Mouse (Mus musculus) neural tube, embryonic 11.5 days (tissue): Measurements from ENCODE around the gene Fam110a. TPM values are rescaled to one million over a fixed set of nuclear protein-coding genes. Genes with fewer than 3 reads are reported as not detected.

ENCODE experiments used
- ATAC-seq: fragments of 200-750 bp; cut with Nextera tagmentation; 2 replicates; pipeline ENCODE4 v1.8.0; 2017; ENCODE audit warnings: moderate number of reproducible peaks, mild to moderate bottlenecking, moderate TSS enrichment, moderate library complexity; ENCODE audit not compliant: insufficient read depth, low FRiP score, low TSS enrichment
- DNase-seq: peaks from one replicate; pipeline ENCODE4 v3.0.0-alpha.2; 2015; ENCODE audit warnings: low spot score
- H3K27ac ChIP-seq: fragments of 300-500 bp; sonication (generic); 2 replicates; pipeline ENCODE4 v1.5.1; 2014; ENCODE audit warnings: low read depth, mild to moderate bottlenecking, low read length
- H3K27me3 ChIP-seq: fragments of 300-500 bp; sonication (generic); 2 replicates; pipeline ENCODE4 v1.6.1; 2014; ENCODE audit warnings: mild to moderate bottlenecking, low read length, mixed read lengths; ENCODE audit not compliant: control insufficient read depth, insufficient read depth
- H3K36me3 ChIP-seq: fragments of 300-500 bp; sonication (generic); 2 replicates; pipeline ENCODE4 v1.6.1; 2014; ENCODE audit warnings: mild to moderate bottlenecking, low read length, moderate library complexity, mixed read lengths; ENCODE audit not compliant: control insufficient read depth, insufficient read depth
- H3K4me1 ChIP-seq: fragments of 300-500 bp; sonication (generic); 2 replicates; pipeline ENCODE4 v1.6.1; 2014; ENCODE audit warnings: low read length, mixed read lengths; ENCODE audit not compliant: control insufficient read depth, insufficient read depth
- H3K4me2 ChIP-seq: fragments of 300-500 bp; sonication (generic); 2 replicates; pipeline ENCODE4 v1.6.1; 2014; ENCODE audit warnings: low read depth, mild to moderate bottlenecking, moderate library complexity
- H3K4me3 ChIP-seq: fragments of 300-500 bp; sonication (generic); 2 replicates; pipeline ENCODE4 v1.5.1; 2014; ENCODE audit warnings: low read depth, low read length
- H3K9ac ChIP-seq: fragments of 300-500 bp; sonication (generic); 2 replicates; pipeline ENCODE4 v1.6.1; 2014; ENCODE audit warnings: mild to moderate bottlenecking, low read length
- H3K9me3 ChIP-seq: fragments of 300-500 bp; sonication (generic); 2 replicates; pipeline ENCODE4 v1.6.1; 2016; ENCODE audit warnings: low read length; ENCODE audit not compliant: control insufficient read depth
- WGBS: fragments of 180-500 bp; shearing (Covaris S2); extraction: QIAGEN DNeasy Blood & Tissue Kit; methylation state at CpG from one replicate; pipeline ENCODE4 v1.1.7; 2014; 5-methylcytosine and 5-hydroxymethylcytosine counted together
- polyA plus RNA-seq: library from polyadenylated mRNA; unstranded; fragments of >200 nt; fragmentation: Nextera tagmentation; extraction: Ambion mirVana; gene quantifications from 2 replicates; pipeline ENCODE4 v1.2.1, GENCODE M21; 2014

Gene Fam110a
- polyA plus RNA-seq, 1 experiment from 2014 or later, result 92.9 TPM

GRCm38 (mm10) chr2:151990985-151991394, 11.0 kb upstream of the Fam110a start:
- no peaks in the 10 kb centered on the region for H3K9me3 ChIP-seq
- no peaks in the 10 kb centered on the region for H3K36me3 ChIP-seq
- no peak overlapping the region for H3K9ac ChIP-seq
- H3K27ac ChIP-seq, result no peak overlapping the region
- H3K4me2 ChIP-seq, result no peak overlapping the region
- H3K4me1 ChIP-seq, result no peaks in the 10 kb centered on the region
- ATAC-seq (peak; percentile 67), DNase-seq (peak; percentile 51)
- 23% methylated on average over 1 of the region's 1 CpGs for WGBS
- H3K4me3 ChIP-seq, result no peak overlapping the region
- no peaks in the 10 kb centered on the region for H3K27me3 ChIP-seq

- no peak overlapping the region for H3K27ac ChIP-seq
- no peak overlapping the region for H3K4me3 ChIP-seq
- H3K9ac ChIP-seq, result no peak overlapping the region
- no peak for ATAC-seq
- 84% methylated on average over 2 of the region's 2 CpGs for WGBS
- DNase-seq, result no peak
- no peaks in the 10 kb centered on the region for H3K27me3 ChIP-seq
- no peak overlapping the region for H3K4me2 ChIP-seq
- H3K9me3 ChIP-seq, result no peaks in the 10 kb centered on the region
- H3K36me3 ChIP-seq, result no peaks in the 10 kb centered on the region
- H3K4me1 ChIP-seq, result no peaks in the 10 kb centered on the region
Observed at GRCm38 (mm10) chr2:151988978-151989377, 9.0 kb upstream of the Fam110a start.

GRCm38 (mm10) chr2:151986958-151987357, 6.9 kb upstream of the Fam110a start:
- Histone ChIP-seq H3K27me3 (no peaks in the 10 kb centered on the region), H3K36me3 (no peaks in the 10 kb centered on the region), H3K9me3 (no peaks in the 10 kb centered on the region), H3K4me1 (no peaks in the 10 kb centered on the region), H3K27ac (no peak overlapping the region), H3K4me3 (no peak overlapping the region), H3K4me2 (no peak overlapping the region), H3K9ac (no peak overlapping the region)
- no peak for DNase-seq
- 86% methylated on average over 8 of the region's 8 CpGs for WGBS
- ATAC-seq, result no peak

GRCm38 (mm10) chr2:151985426-151986172, 5.6 kb upstream of the Fam110a start:
- ATAC-seq, result no peak
- Histone ChIP-seq H3K9me3 (no peaks in the 10 kb centered on the region), H3K9ac (no peak overlapping the region), H3K4me1 (peaks cover 2% of the 10 kb centered on the region), H3K27ac (no peak overlapping the region), H3K36me3 (no peaks in the 10 kb centered on the region), H3K4me3 (no peak overlapping the region), H3K4me2 (no peak overlapping the region), H3K27me3 (no peaks in the 10 kb centered on the region)
- 68% methylated on average over 7 of the region's 7 CpGs for WGBS
- DNase-seq, result no peak

GRCm38 (mm10) chr2:151984019-151984418, 4.0 kb upstream of the Fam110a start:
- Histone ChIP-seq H3K4me1 (peaks cover 12% of the 10 kb centered on the region), H3K4me2 (no peak overlapping the region), H3K27ac (no peak overlapping the region), H3K4me3 (no peak overlapping the region), H3K36me3 (no peaks in the 10 kb centered on the region), H3K27me3 (no peaks in the 10 kb centered on the region), H3K9me3 (no peaks in the 10 kb centered on the region), H3K9ac (no peak overlapping the region)
- ATAC-seq (no peak), DNase-seq (no peak)
- 69% methylated on average over 9 of the region's 9 CpGs for WGBS

- H3K27ac ChIP-seq, result no peak overlapping the region
- H3K9me3 ChIP-seq, result no peaks in the 10 kb centered on the region
- H3K9ac ChIP-seq, result no peak overlapping the region
- DNase-seq (no peak), ATAC-seq (no peak)
- no peak overlapping the region for H3K4me3 ChIP-seq
- H3K36me3 ChIP-seq, result no peaks in the 10 kb centered on the region
- H3K4me1 ChIP-seq, result peaks cover 25% of the 10 kb centered on the region
- H3K4me2 ChIP-seq, result no peak overlapping the region
- H3K27me3 ChIP-seq, result no peaks in the 10 kb centered on the region
Observed at GRCm38 (mm10) chr2:151982476-151982875, 2.5 kb upstream of the Fam110a start.

- H3K36me3 ChIP-seq, result no peaks in the 10 kb centered on the region
- no peak overlapping the region for H3K4me2 ChIP-seq
- no peak overlapping the region for H3K4me3 ChIP-seq
- H3K9ac ChIP-seq, result no peak overlapping the region
- DNase-seq (no peak), ATAC-seq (no peak)
- H3K4me1 ChIP-seq, result peaks cover 25% of the 10 kb centered on the region
- no peaks in the 10 kb centered on the region for H3K9me3 ChIP-seq
- 74% methylated on average over 6 of the region's 6 CpGs for WGBS
- no peaks in the 10 kb centered on the region for H3K27me3 ChIP-seq
- H3K27ac ChIP-seq, result 0 out of 2 replicates have a peak overlapping the region, but pooled peaks have one; percentile 20
Observed at GRCm38 (mm10) chr2:151981268-151981667, 1.2 kb upstream of the Fam110a start.

GRCm38 (mm10) chr2:151980355-151980693, 305 bp upstream of the Fam110a start:
- 31% methylated on average over 3 of the region's 3 CpGs for WGBS
- H3K4me3 ChIP-seq, result peak overlapping the region; percentile 68
- H3K27ac ChIP-seq, result peak overlapping the region; percentile 72
- ATAC-seq (peak; percentile 56), DNase-seq (no peak)
- peak overlapping the region; percentile 80 for H3K4me2 ChIP-seq
- H3K4me1 ChIP-seq, result peaks cover 25% of the 10 kb centered on the region
- no peaks in the 10 kb centered on the region for H3K9me3 ChIP-seq
- no peaks in the 10 kb centered on the region for H3K27me3 ChIP-seq
- H3K9ac ChIP-seq, result no peak overlapping the region; the same call in none of the 2 replicates
- no peaks in the 10 kb centered on the region for H3K36me3 ChIP-seq

- ATAC-seq, result no peak
- DNase-seq, result no peak
- H3K27me3 ChIP-seq, result no peaks in the 10 kb centered on the region
- peak overlapping the region; percentile 68; the same call in 1 of the 2 replicates for H3K4me3 ChIP-seq
- H3K27ac ChIP-seq, result no peak overlapping the region
- H3K4me1 ChIP-seq, result peaks cover 30% of the 10 kb centered on the region
- H3K9ac ChIP-seq, result no peak overlapping the region; the same call in 1 of the 2 replicates
- no peaks in the 10 kb centered on the region for H3K9me3 ChIP-seq
- 68% methylated on average over 6 of the region's 6 CpGs for WGBS
- H3K36me3 ChIP-seq, result no peaks in the 10 kb centered on the region
- peak overlapping the region; percentile 80 for H3K4me2 ChIP-seq
Observed at GRCm38 (mm10) chr2:151978494-151978893, 1.5 kb downstream of the Fam110a start.
